Mouse (Mus musculus): ENCODE measurements at regions not wholly inside any gene's neighbourhood (a gene's known extent, or its start where the extent isn't known, plus 50 kb on each side); places are given as distances from the start of the nearest gene placed in this dataset.

- DNase-seq (ENCODE audit: low spot score in 2 of 2) = no peak
Measured at GRCm38 (mm10) chr1:190526046-190526445, 355.5 kb upstream of the Prox1 start.

DNA sequence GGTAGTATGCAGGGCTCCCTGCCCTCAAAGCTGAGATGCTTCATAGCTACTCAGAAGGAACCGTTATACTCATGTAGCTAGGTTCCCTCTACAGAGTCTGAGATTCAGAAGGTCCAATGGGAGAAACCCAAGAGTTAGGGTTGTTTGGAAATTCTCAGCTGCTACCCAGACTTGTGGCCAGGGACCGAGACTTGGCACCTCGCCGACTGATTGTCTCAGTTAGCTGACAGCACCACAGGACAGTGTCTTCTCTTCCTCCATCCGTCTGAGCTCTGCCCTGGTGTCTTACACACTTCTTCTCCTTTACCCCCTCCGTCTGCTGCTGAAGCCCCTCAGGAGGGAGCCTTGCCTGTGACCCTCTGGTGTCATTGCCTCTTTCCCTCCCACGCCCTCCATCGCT, 329.6 kb upstream of the Prox1 start:
- no peak for DNase-seq (ENCODE audit: low spot score in 2 of 2)

DNA sequence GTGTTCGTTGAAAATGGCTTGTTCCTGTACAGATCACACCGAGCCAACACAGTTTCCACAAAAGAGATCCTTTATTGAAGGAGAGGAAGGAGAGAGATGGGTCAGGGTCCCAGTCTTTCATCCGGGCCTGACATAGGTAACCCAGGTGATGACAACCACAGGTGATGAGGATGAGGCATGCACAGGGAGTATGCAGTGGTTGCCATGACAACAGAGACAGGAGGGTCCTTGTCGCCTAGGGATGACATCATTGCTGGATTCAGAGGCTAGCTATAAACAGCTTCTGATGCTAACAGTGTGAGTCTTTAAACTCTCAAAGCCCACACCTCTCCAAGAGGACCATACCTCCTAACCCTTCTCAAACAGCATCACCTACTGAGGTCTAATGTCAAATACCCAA, 327.0 kb upstream of the Prox1 start:
- no peak for DNase-seq (ENCODE audit: low spot score in 2 of 2)

- no peak for DNase-seq (ENCODE audit: low spot score in 2 of 2)
Measured at GRCm38 (mm10) chr1:190495741-190496520, 325.4 kb upstream of the Prox1 start.

- DNase-seq (ENCODE audit: low spot score in 2 of 2) = no peak
Measured at GRCm38 (mm10) chr1:190486551-190487104, 316.1 kb upstream of the Prox1 start.

DNA sequence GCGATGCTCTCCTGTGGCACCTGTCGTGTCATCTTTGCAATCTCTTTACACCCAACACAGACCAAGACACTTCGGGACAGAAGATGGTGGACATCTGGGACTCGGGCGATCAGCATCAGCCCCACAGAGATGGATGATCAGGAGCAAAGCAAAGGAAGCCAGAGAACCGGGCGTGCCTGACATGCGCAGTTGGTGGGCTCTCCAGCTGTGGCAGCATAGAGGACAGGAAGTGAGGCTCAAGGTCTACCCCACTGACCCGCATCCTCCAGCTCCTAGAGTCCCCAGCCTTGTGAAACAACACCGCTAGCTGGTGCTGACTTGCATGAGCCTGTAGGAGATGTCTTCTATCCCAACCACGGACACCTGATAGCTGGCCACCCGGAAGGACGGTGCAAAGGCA, 312.9 kb upstream of the Prox1 start:
- no peak for DNase-seq (ENCODE audit: low spot score in 2 of 2)

- DNase-seq (ENCODE audit: low spot score in 2 of 2) = no peak
Measured at GRCm38 (mm10) chr1:190481071-190481470, 310.6 kb upstream of the Prox1 start.

DNA sequence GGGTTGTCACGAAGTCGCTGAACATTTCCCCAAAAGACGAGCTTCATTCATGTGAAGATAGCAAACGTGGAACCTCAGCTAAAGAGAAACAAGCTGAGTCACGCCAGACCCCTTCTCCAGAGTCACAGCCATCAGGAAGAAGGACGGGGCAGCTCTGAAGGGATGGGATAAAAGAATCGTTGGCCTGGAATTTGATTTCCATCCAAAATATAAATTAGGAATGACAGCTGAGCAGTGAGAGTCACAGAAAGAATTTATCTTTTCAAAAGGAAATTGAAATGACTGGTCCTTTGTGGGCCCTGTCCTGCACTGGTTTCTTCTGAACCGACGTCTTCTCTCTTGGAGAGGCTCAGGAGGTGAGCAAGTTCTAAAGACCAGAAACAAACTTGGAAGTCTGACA, 310.1 kb upstream of the Prox1 start:
- DNase-seq (ENCODE audit: low spot score in 2 of 2) = no peak

- no peak for DNase-seq (ENCODE audit: low spot score in 2 of 2)
Measured at GRCm38 (mm10) chr1:190472761-190473160, 302.2 kb upstream of the Prox1 start.

- no peak for DNase-seq (ENCODE audit: low spot score in 2 of 2)
Measured at GRCm38 (mm10) chr1:190470336-190470735, 299.8 kb upstream of the Prox1 start.

GRCm38 (mm10) chr1:190457541-190458061, 287.1 kb upstream of the Prox1 start:
- no peak for DNase-seq (ENCODE audit: low spot score in 2 of 2)

DNA sequence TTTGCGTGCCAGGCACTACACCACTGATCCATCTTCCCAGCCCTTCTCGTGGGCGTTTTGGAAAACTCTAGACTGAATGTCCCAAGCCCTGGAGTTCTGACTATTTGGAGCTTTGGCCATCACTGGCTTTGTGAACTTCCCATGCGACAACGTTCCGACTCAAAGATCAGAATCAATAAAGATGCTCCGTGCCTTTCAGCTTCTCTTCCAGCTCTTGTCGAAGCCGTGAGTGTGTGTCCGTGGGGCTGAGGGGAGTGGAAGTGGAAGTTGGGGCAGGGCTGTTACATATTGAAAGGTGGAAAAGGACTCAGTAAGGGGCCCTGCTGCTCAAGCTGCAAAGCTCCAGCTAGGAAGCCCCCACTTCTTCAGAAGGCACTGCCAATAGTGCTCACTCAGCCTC, 283.0 kb upstream of the Prox1 start:
- DNase-seq (ENCODE audit: low spot score in 2 of 2) = no peak

DNA sequence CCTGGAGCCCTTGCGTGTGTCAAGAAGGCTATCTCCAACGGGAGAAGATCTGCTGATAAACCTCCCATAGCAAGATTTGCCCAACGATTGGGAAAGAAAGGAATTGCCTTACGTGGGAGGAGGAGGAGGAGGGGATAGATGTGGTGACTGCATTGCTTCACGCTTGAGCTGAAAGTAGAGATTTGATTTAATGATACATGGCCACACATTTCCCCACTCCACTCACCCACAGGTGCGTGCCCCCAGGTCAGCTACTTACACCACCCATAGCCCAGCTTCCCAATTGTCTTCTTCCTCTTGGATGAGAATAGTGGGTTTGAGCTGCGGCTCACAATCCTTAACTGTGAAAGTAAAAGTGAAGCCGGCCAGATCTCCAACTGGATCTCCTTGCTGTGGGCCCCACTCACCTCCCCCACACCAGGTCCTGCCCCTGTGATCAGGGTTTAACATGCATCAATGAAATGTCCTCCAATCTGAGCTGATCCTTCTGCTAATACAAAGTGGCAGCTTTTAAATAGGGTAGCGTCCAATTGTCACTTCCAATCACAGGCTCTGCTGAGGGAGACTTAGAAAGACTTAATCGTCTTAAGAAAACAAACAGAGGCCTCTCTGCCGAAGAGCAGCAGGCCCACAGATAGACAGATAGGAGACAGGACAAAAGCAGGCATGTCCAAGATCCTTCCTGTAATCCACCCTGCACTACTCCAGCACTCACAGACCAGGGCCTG, 281.8 kb upstream of the Prox1 start:
- no peak for DNase-seq (ENCODE audit: low spot score in 2 of 2)

DNA sequence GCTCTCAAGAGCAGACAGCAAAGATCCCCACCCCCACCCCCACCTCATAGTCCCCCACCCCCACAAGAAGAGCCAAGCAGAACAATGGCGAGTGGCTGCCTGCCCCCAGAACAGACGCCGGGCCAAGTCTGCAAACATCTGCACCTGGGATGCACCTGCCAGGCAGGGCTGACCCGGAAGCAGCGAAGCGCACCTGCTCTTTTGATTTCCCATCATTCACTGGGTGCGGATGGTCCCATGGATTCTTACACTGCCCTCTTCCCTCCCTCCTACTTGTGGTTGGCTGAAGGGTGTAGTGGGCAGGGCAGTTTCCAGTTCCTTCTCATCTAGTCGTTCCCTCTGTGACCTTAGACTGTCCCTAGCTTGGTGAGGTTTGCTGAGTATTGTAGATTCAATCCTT, 277.7 kb upstream of the Prox1 start:
- DNase-seq (ENCODE audit: low spot score in 2 of 2) = no peak

DNA sequence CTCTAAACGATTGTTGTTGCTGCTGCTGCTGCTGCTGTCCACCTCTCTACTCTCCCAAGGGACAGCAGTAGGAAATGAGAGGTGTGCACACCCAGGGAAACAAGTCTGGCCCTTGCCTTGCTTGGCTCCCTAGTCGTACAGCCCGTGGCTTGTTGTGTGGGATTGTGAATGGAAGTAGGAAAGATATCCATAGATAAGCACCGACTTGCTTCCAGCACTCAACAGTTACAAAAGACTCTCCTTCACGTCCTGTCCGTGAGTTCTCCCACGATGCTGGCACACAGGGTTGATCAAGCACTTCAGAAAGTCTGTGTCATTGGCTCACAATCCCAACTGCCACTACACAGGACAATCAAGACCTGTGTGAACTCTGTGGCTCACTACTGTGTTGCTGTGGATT, 276.7 kb upstream of the Prox1 start:
- no peak for DNase-seq (ENCODE audit: low spot score in 2 of 2)

GRCm38 (mm10) chr1:190446676-190447075, 276.2 kb upstream of the Prox1 start:
- DNase-seq (ENCODE audit: low spot score in 2 of 2) = no peak

DNA sequence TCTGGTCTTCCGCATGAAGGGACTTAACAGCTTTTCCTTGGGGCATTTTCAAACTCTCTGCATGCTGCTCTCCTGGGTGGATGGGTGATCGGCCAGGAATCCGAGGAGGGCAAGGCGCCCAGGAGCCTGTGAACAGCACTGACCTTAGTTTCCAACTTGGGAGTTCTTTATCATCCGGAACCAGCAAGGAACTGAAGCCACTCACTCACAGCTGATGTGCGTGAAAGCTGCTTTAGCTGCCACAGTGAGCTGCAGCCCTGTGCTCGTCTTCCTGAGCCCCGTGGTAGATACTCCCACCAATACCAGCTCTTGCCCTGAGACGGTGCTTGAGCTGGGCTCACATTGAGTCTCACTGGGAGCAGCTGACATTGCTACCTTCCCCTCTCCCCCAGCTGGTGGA, 273.9 kb upstream of the Prox1 start:
- DNase-seq (ENCODE audit: low spot score in 2 of 2) = no peak

DNA sequence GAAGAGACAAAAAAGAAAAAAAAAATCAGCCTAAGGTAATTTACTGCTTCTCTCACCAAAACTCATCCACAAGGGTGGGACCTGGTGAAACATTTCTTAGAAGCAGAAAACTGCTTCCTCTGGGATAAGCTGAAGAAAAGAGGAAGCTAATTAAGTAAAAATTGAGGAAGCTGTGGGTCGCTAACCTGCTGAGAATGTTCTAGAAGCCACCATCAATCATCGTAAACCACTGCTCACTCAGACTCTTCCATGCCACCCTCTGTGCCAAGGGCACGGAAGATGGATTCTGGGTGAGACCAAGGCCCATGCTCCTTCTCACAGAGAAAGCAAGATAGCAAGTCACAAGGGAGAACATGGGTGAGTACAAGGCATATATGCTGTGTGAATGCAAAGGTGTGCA, 272.7 kb upstream of the Prox1 start:
- no peak for DNase-seq (ENCODE audit: low spot score in 2 of 2)

DNA sequence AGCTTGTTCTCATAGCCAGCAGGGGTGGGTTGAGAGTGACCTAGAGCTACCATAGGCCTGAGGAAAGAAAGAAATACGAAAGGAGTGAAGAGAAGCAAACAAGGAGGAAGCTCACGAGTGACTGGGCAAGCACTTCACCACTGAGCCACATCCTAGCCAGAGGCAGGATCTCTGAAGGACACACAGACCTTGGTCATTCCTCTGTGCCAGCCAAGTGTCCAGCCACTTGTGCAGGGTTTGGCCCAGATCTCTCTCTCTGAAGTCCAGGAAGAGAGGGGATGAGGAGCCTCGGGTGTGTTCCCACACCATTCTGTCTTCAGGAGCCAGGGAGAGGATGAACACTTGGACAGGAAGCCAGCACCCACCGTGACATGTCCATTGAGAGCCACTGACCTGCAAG, 271.7 kb upstream of the Prox1 start:
- DNase-seq (ENCODE audit: low spot score in 2 of 2) = no peak

- DNase-seq (ENCODE audit: low spot score in 2 of 2) = no peak
Measured at GRCm38 (mm10) chr1:190438789-190439188, 268.3 kb upstream of the Prox1 start.

GRCm38 (mm10) chr1:190422874-190423273, 252.4 kb upstream of the Prox1 start:
- DNase-seq (ENCODE audit: low spot score in 2 of 2) = no peak

- DNase-seq (ENCODE audit: low spot score in 2 of 2) = no peak
Measured at GRCm38 (mm10) chr1:190419709-190420108, 249.2 kb upstream of the Prox1 start.

GRCm38 (mm10) chr1:190417326-190417725, 246.8 kb upstream of the Prox1 start:
- no peak for DNase-seq (ENCODE audit: low spot score in 2 of 2)
